Mouse (Mus musculus): ENCODE measurements around the gene Leng9. TPM values are rescaled to one million over a fixed set of nuclear protein-coding genes. Genes with fewer than 3 reads are reported as not detected.
A peak's percentile ranks its signal among the peaks of the same experiment; 100 is the strongest.

Gene Leng9
- total and polyA plus RNA-seq, 3 experiments: 1.5 to 1.7 TPM; not detected in 1

- peaks cover 0 to 8% of the 10 kb centered on the region in 2 experiments; a peak in 2 of 4 replicates for H3K4me1 ChIP-seq (ENCODE audit: control insufficient read depth in 1 of 2, insufficient read depth in 2 of 2, low read length in 2 of 2)
- no peak for TF ChIP-seq ZC3H11A (IDR thresholded peaks at IDR 0.05; ENCODE audit: low read depth, low read length)
- no peak for TF ChIP-seq E2F4 (IDR thresholded peaks at IDR 0.05; ENCODE audit: borderline replicate concordance, low read depth, low read length)
- peak in 1 of 2 experiments; percentile 9; a peak in 1 of 4 replicates for TF ChIP-seq POLR2A (IDR thresholded peaks at IDR 0.05; ENCODE audit: control insufficient read depth in 1 of 2, insufficient read depth in 1 of 2, low read depth in 1 of 2, low read length in 2 of 2, poor library complexity in 1 of 2)
- no peak overlapping the region for H3K27ac ChIP-seq (ENCODE audit: control insufficient read depth, low read depth, low read length)
Measured at GRCm38 (mm10) chr7:4141648-4142325, 8.4 kb downstream of the Leng9 start.

GRCm38 (mm10) chr7:4139391-4139790 lies 10.8 kb downstream of the Leng9 start:
- DNase-seq (ENCODE audit: low read depth, low spot score): no peak
- no peak overlapping the region for H3K4me3 ChIP-seq (ENCODE audit: control insufficient read depth in 1 of 2, insufficient read depth in 1 of 2, low read depth in 2 of 2, low read length in 2 of 2)
- H3K9me3 ChIP-seq (replicated peaks; ENCODE audit: insufficient read depth, low read length): no peaks in the 10 kb centered on the region
- peaks cover 32% of the 10 kb centered on the region for H3K79me2 ChIP-seq (ENCODE audit: control insufficient read depth, insufficient read depth, low read length, poor library complexity)
- TF ChIP-seq MYB (IDR thresholded peaks at IDR 0.05; ENCODE audit: low read depth, low read length) (no peak), USF2 (IDR thresholded peaks at IDR 0.05; ENCODE audit: borderline replicate concordance in 1 of 2, insufficient read depth in 1 of 2, low read depth in 1 of 2, low read length in 2 of 2) (no peak), MXI1 (IDR thresholded peaks at IDR 0.05; ENCODE audit: low read depth, low read length) (no peak), TBP (IDR thresholded peaks at IDR 0.05; ENCODE audit: low read depth, low read length) (no peak), MAFK (IDR thresholded peaks at IDR 0.05; ENCODE audit: borderline replicate concordance, low read depth, low read length) (no peak), GABPA (IDR thresholded peaks at IDR 0.05; ENCODE audit: low read depth, low read length) (no peak), TAL1 (IDR thresholded peaks at IDR 0.05; ENCODE audit: low read length) (no peak), MAX (IDR thresholded peaks at IDR 0.05; ENCODE audit: low read length) (no peak), NRF1 (IDR thresholded peaks at IDR 0.05; ENCODE audit: insufficient read depth, low read depth, low read length, poor library complexity, severe bottlenecking) (no peak), GATA1 (IDR thresholded peaks at IDR 0.05; ENCODE audit: low read depth, low read length) (no peak), MEF2A (IDR thresholded peaks at IDR 0.05; ENCODE audit: extremely low read depth, insufficient replicate concordance, low read depth, low read length, poor library complexity, severe bottlenecking) (no peak), NELFE (IDR thresholded peaks at IDR 0.05; ENCODE audit: low read depth, low read length) (no peak), SMC3 (IDR thresholded peaks at IDR 0.05; ENCODE audit: low read depth, low read length) (no peak), POLR2A (IDR thresholded peaks at IDR 0.05; ENCODE audit: control insufficient read depth in 1 of 2, insufficient read depth in 1 of 2, low read depth in 1 of 2, low read length in 2 of 2, poor library complexity in 1 of 2) (no peak), SIN3A (IDR thresholded peaks at IDR 0.05; ENCODE audit: low read length) (no peak), TCF12 (IDR thresholded peaks at IDR 0.05; ENCODE audit: low read depth, low read length) (no peak)
- H3K9ac ChIP-seq (ENCODE audit: control insufficient read depth, low read depth, low read length, poor library complexity, severe bottlenecking): no peak overlapping the region
- peaks cover 5 to 11% of the 10 kb centered on the region in 2 experiments for H3K36me3 ChIP-seq (ENCODE audit: control insufficient read depth in 1 of 2, insufficient read depth in 2 of 2, low read length in 2 of 2)
- H3K4me1 ChIP-seq (ENCODE audit: control insufficient read depth in 1 of 2, insufficient read depth in 2 of 2, low read length in 2 of 2): peaks cover 0 to 11% of the 10 kb centered on the region in 2 experiments; a peak in 3 of 4 replicates
- H3K27ac ChIP-seq (ENCODE audit: control insufficient read depth, low read depth, low read length): no peak overlapping the region
- no peaks in the 10 kb centered on the region for H3K27me3 ChIP-seq (ENCODE audit: control insufficient read depth in 1 of 2, insufficient read depth in 2 of 2, low read length in 2 of 2)

More at GRCm38 (mm10) chr7:4141648-4142325, 8.4 kb downstream of the Leng9 start:
- Histone ChIP-seq H3K36me3 (ENCODE audit: control insufficient read depth in 1 of 2, insufficient read depth in 2 of 2, low read length in 2 of 2) (peaks cover 5% of the 10 kb centered on the region in 2 experiments), H3K9ac (ENCODE audit: control insufficient read depth, low read depth, low read length, poor library complexity, severe bottlenecking) (no peak overlapping the region), H3K4me3 (ENCODE audit: control insufficient read depth in 1 of 2, insufficient read depth in 1 of 2, low read depth in 2 of 2, low read length in 2 of 2) (no peak overlapping the region), H3K9me3 (replicated peaks; ENCODE audit: insufficient read depth, low read length) (no peaks in the 10 kb centered on the region), H3K79me2 (ENCODE audit: control insufficient read depth, insufficient read depth, low read length, poor library complexity) (peaks cover 24% of the 10 kb centered on the region), H3K27me3 (ENCODE audit: control insufficient read depth in 1 of 2, insufficient read depth in 2 of 2, low read length in 2 of 2) (no peaks in the 10 kb centered on the region)
- no peak for DNase-seq (ENCODE audit: low read depth, low spot score)

Data from MEL (cell line).